Mouse (Mus musculus) erythroblast, embryonic 14.5 days (primary cell): ENCODE measurements around the gene Olfr666. TPM values are rescaled to one million over a fixed set of nuclear protein-coding genes. Genes with fewer than 3 reads are reported as not detected.
"Not testable (repeated sequence)": the region's sequence is repeated elsewhere in the genome, so short reads cannot be mapped to it uniquely, and the experiment has no call there.

Experiments used
- H3K27me3 ChIP-seq: 2 replicates; pipeline ENCODE4 v1.6.1; 2012; ENCODE audit warnings: inconsistent platforms; ENCODE audit not compliant: control insufficient read depth
- H3K36me3 ChIP-seq: 2 replicates; pipeline ENCODE4 v1.6.1; 2012; ENCODE audit warnings: mild to moderate bottlenecking, inconsistent platforms; ENCODE audit not compliant: control insufficient read depth
- H3K4me1 ChIP-seq: 2 replicates; pipeline ENCODE4 v1.6.1; 2012; ENCODE audit warnings: inconsistent platforms; ENCODE audit not compliant: control insufficient read depth
- H3K4me3 ChIP-seq: replicated peaks from 2 replicates; pipeline ENCODE3; 2012; ENCODE audit warnings: moderate library complexity, mild to moderate bottlenecking, inconsistent platforms
- H3K9me3 ChIP-seq: 2 replicates; pipeline ENCODE4 v1.6.1; 2012; ENCODE audit warnings: low read length, inconsistent platforms, mixed read lengths; ENCODE audit not compliant: control insufficient read depth
- GATA1 ChIP-seq: IDR thresholded peaks from 2 replicates; pipeline ENCODE4 v1.6.1; 2012; ENCODE audit warnings: low read length, inconsistent platforms, mixed read lengths
- TAL1 ChIP-seq: IDR thresholded peaks from 3 replicates; pipeline ENCODE4 v1.6.1; 2012; ENCODE audit warnings: low read length, inconsistent platforms, mixed read lengths
- polyA plus RNA-seq: library from polyadenylated mRNA; stranded (reverse); fragments of >175 nt; gene quantifications from 2 replicates; pipeline ENCODE4 v1.2.3, GENCODE M21; 2012

Olfr666 gene
- polyA plus RNA-seq: not detected in 2 replicates

DNA sequence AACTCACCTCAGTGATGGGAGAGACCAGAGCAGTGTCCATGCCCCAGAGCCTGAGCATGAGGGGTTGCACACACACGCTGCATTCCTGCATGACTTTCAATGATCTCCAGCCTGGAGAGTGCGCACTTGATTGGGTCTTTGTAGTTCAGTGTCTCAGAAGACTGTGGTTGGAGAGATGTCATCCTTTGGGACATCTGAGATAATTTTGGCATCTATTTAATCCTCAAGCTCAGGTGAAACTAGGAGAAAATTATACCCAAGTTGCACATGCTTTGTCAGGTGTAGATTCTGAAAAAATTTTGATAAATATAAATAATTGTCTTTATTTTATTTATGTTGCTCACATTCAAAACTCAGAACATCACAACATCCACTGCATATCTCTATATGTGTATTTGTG is at the start of gene Olfr666:
TSS of gene Olfr666 (minus strand) at position 101 of the 400 bp plus-strand sequence.
- H3K36me3 ChIP-seq: no peaks in the 10 kb centered on the region
- H3K4me3 ChIP-seq: no peak within 1 kb of the TSS
- no peaks in the 10 kb centered on the region for H3K4me1 ChIP-seq
- H3K9me3 ChIP-seq: peaks cover 3% of the 10 kb centered on the region; the same call in 1 of the 2 replicates
- no peaks in the 10 kb centered on the region for H3K27me3 ChIP-seq
- TF ChIP-seq TAL1: no peak
- TF ChIP-seq GATA1: no peak

DNA sequence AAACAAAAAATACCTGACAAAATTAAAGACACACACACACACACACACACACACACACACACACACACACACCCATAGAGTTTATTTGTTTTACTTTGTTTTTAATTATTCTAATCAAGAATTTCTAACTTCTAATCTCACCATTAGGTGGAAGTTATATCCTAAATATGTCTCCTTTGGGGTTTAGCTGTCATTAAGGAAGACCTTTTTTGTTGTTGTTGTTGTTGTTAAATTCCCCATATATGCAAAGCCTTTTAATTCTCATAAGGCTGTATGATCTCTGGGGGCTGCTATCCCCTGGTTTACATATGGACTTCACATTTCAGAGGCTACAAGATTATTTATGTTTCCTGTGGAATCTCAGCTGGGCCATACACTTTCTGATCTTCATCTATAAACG is 38.2 kb upstream of the Olfr666 start, which contains the start of gene Olfr669:
TSS of gene Olfr669 (plus strand) at position 301 of the 400 bp plus-strand sequence.
- no peaks in the 10 kb centered on the region for H3K4me1 ChIP-seq
- H3K9me3 ChIP-seq: peaks cover 9% of the 10 kb centered on the region
- TF ChIP-seq GATA1: no peak
- H3K4me3 ChIP-seq: no peak within 1 kb of the TSS
- H3K36me3 ChIP-seq: no peaks in the 10 kb centered on the region
- no peaks in the 10 kb centered on the region for H3K27me3 ChIP-seq

DNA sequence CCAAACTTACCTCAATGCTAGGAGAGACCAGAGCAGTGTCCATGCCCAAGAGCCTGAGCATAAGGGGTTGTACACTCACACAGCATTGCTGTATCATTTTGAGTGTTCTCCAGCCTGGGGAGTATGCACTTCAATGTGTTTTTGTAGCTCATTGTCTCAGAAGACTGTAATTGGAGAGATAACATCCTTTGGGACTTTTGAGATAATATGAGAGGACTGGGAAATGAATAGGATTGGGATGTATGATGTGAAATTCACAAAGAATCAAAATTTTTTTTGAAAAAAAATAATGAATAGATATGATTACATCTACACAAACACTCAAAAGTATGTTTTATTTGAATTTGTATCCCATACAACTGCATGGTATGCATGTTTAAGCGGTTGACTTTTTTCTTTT is 32.2 kb upstream of the Olfr666 start, which contains the start of gene Olfr668:
TSS of gene Olfr668 (minus strand) at position 101 of the 400 bp plus-strand sequence.
- TF ChIP-seq GATA1 (no peak), TAL1 (no peak)
- H3K36me3 ChIP-seq: no peaks in the 10 kb centered on the region
- no peak within 1 kb of the TSS for H3K4me3 ChIP-seq
- no peaks in the 10 kb centered on the region for H3K27me3 ChIP-seq
- no peaks in the 10 kb centered on the region for H3K4me1 ChIP-seq
- H3K9me3 ChIP-seq: peaks cover 4% of the 10 kb centered on the region; the same call in 1 of the 2 replicates

DNA sequence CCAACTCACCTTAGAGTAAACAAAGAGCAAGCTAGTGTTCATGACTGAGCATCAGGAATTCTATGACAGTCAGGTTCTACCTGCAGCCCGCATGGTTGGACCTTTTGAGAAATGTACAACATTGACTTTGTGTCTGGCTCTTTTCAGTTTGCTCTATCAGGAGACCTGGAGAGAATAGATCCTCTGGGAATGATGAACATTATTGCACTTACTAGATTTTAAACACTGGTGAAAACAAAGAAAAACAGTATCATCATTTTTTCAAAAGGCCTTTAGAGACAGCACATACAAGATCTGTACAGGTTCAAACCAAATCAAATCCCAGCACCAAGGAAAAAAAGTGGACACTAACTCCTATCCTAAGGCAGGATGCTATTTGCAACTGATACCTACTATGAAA is 25.6 kb upstream of the Olfr666 start, which contains the start of gene Olfr667:
TSS of gene Olfr667 (minus strand) at position 101 of the 400 bp plus-strand sequence.
- H3K27me3 ChIP-seq: no peaks in the 10 kb centered on the region
- H3K4me3 ChIP-seq: no peak within 1 kb of the TSS
- no peaks in the 10 kb centered on the region for H3K36me3 ChIP-seq
- TF ChIP-seq GATA1 (no peak), TAL1 (no peak)
- H3K9me3 ChIP-seq: peaks cover 5% of the 10 kb centered on the region
- no peaks in the 10 kb centered on the region for H3K4me1 ChIP-seq

DNA sequence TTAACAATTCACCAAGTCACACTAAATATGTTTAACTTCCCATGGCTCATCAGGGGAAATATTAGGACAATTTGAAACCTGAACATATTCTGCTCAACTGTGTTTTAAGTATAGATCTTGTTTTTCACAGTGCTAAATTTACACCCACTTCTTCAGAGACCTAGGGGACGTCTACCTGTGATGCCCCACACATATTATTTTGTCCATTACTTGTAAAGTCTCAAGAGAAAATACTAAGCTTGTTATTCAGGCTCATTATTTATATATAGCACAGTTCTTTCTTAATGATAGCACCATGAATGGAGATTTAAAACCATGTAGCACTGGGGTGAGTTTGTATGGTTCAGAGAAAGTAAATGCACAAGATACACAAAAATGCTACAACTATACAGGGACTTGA is 18.0 kb downstream of the Olfr666 start, which contains the start of gene Olfr665:
TSS of gene Olfr665 (plus strand) at position 301 of the 400 bp plus-strand sequence.
- H3K36me3 ChIP-seq: no peaks in the 10 kb centered on the region
- TF ChIP-seq TAL1 (no peak), GATA1 (no peak)
- H3K4me3 ChIP-seq: no peak within 1 kb of the TSS

DNA sequence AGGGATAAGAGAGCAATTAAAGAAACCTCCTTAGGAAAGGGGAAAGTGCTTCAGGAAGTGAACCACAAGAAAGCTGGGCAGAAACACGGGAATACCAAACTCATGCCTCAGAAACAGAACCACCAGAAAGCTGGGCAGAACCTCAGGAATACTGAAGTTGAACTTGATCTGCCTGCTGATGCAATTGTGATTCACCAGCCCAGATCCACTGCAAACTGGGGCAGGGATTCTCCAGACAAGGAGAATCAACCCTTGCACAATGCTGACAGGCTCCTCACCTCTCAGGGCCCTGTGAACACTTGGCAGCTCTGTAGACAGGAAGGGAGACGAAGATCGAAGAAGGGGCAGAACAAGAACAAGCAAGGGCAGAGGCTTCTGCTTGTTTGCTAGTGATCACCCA is 34.4 kb downstream of the Olfr666 start:
- no peak for TF ChIP-seq TAL1
- TF ChIP-seq GATA1: no peak
- no peaks in the 10 kb centered on the region for H3K4me1 ChIP-seq
- H3K4me3 ChIP-seq: no peak overlapping the region
- H3K36me3 ChIP-seq: no peaks in the 10 kb centered on the region
- peaks cover 5% of the 10 kb centered on the region for H3K9me3 ChIP-seq
- H3K27me3 ChIP-seq: no peaks in the 10 kb centered on the region

More for the DNA sequence above, 18.0 kb downstream of the Olfr666 start, which contains the start of gene Olfr665:
- Histone ChIP-seq H3K4me1 (no peaks in the 10 kb centered on the region), H3K27me3 (no peaks in the 10 kb centered on the region), H3K9me3 (no peaks in the 10 kb centered on the region)

DNA sequence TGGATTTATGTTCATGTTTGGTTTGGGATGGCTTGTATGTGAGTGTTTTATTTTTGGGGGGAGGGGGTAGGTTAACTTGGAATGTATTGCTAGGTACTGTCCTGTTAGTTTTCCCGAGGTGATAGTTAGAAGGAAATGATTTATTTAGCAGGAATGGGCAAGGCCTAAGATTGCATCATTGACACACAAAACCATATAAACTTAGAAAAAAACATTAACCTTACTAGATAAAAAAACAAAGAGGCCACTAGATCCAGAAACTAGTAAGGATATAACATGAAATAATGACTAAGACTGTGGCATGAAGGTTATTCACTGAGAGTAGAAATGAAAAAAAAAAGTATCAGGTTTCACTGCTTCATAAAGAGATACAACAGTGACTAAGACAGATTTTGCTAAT is 38.1 kb downstream of the Olfr666 start:
- no peaks in the 10 kb centered on the region for H3K27me3 ChIP-seq
- H3K4me3 ChIP-seq: no peak overlapping the region
- H3K4me1 ChIP-seq: no peaks in the 10 kb centered on the region
- peaks cover 5% of the 10 kb centered on the region for H3K9me3 ChIP-seq
- TF ChIP-seq TAL1 (no peak), GATA1 (no peak)
- no peaks in the 10 kb centered on the region for H3K36me3 ChIP-seq

DNA sequence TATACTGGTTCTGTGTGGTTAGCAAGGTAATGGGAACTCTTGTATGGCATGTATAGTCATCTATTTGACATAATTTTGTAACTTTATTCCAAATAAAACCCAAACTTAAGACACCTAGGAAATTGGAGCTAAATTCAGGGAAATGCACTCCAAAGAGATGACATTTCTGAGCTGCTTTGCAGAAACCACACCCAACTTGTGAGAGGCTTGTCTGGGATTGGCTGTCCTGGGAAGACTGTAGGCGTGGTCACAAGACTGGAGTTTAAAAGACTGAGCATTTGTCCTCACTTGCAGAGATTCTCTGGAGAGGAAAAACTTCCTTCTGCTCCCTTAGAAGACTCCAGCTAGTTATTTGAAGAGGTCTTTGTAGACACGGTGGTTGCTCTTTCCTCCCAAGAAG is 39.0 kb downstream of the Olfr666 start, which contains the start of gene Usp17la:
TSS of gene Usp17la (plus strand) at position 301 of the 400 bp plus-strand sequence.
- not testable (repeated sequence) for H3K4me3 ChIP-seq, H3K27me3 ChIP-seq, H3K4me1 ChIP-seq, H3K9me3 ChIP-seq, H3K36me3 ChIP-seq

DNA sequence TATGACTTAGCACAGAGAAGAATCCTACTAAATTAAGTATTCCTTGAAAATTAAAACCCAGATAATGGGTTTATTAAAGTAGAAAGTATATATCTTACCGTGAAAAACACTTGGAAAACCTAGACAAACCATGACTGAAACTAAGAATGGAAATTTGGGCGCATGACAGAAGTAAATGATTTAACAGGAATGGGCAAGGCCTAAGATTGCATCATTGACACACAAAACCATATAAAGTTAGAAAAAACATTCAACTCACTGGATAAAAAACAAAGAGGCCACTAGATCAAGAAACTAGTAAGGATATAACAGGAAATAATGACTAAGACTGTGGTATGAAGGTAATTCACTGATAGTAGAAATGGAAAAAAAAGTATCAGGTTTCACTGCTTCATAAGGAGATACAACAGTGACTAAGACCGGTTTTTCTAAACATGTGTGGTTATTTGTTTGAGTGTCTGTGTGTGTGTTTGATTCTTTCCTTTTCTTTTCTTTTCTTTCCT is 40.5 kb downstream of the Olfr666 start:
- Histone ChIP-seq H3K9me3 (peaks cover 5% of the 10 kb centered on the region), H3K36me3 (no peaks in the 10 kb centered on the region), H3K27me3 (no peaks in the 10 kb centered on the region), H3K4me3 (no peak overlapping the region), H3K4me1 (no peaks in the 10 kb centered on the region)
- TF ChIP-seq GATA1 (no peak), TAL1 (no peak)

DNA sequence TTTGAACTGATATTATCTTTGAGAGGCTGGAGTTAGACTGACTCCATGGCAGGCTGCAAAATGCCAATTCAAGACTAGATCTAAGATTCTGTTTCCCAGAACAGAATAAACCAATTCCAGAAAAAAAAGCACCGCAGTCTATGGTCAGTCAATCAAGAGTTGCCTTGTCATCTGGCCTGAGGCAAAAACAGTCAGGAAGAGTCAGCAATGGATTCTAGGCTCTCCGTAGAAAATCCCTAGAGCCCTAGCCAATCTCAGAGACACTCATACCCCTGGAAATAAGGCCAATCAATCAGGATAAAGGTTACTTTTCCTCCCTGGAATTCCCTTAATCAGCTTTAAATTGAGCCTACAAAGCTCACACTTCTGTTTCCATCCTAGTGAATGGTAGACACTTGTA is 44.2 kb downstream of the Olfr666 start:
- not testable (repeated sequence) for H3K4me1 ChIP-seq, H3K27me3 ChIP-seq, H3K4me3 ChIP-seq, H3K9me3 ChIP-seq, H3K36me3 ChIP-seq
